In genomic region chr15:36924171-36924570, GRCm38 (mm10) we compare ENCODE assay signal across 10 mouse cellular contexts.
DNase-seq lines count a peak whose midpoint lies in the region; ATAC-seq and TF ChIP-seq lines count a peak whose summit lies in the region.
"Had no signal": no experiment of that assay in that cellular context is flagged by ENCODE, and none has a peak within 500 bp of the region (broad histone marks: within the 10 kb centered on the region; RNA-seq: fewer than 3 reads in every experiment).

No protein-coding gene starts in this region.

- H3K9me3 ChIP-seq in kidney, embryonic 15.5 days (replicated peaks): no peaks in the 10 kb centered on the region
- H3K9me3 ChIP-seq: neural tube, embryonic 12.5 days had no signal

- intact Hi-C loops in left cerebral cortex, postnatal 25 days (cut with DNase I): no loop called here

- TF ChIP-seq POLR2A in small intestine, adult 2 months (IDR thresholded peaks at IDR 0.05; ENCODE audit: low read depth, low read length): no peak

- WGBS in kidney, embryonic 15.5 days: 64% methylated on average over 6 of the region's 6 CpGs
- WGBS in small intestine, adult 2 months: 45% methylated on average over 6 of the region's 6 CpGs

- H3K4me2 ChIP-seq in kidney, embryonic 15.5 days: no peak overlapping the region
- H3K4me2 ChIP-seq: neural tube, embryonic 12.5 days had no signal

- H3K4me3 ChIP-seq in kidney, embryonic 15.5 days (replicated peaks): no peak overlapping the region
- no peak overlapping the region for H3K4me3 ChIP-seq in small intestine, adult 2 months (ENCODE audit: low read depth, low read length)
- H3K4me3 ChIP-seq: neural tube, embryonic 12.5 days had no signal

- 0 out of 2 replicates have a peak, but pooled peaks have one; percentile 3 for TF ChIP-seq CTCF in small intestine, adult 2 months (IDR thresholded peaks at IDR 0.05; ENCODE audit: extremely low read depth, insufficient read length, insufficient replicate concordance, low read depth, low read length)

- no peaks in the 10 kb centered on the region for H3K36me3 ChIP-seq in kidney, embryonic 15.5 days
- no peaks in the 10 kb centered on the region for H3K36me3 ChIP-seq in small intestine, adult 2 months (ENCODE audit: control insufficient read depth, insufficient read depth, low read length)
- H3K36me3 ChIP-seq: neural tube, embryonic 12.5 days had no signal

- no peaks in the 10 kb centered on the region for H3K27me3 ChIP-seq in kidney, embryonic 15.5 days
- H3K27me3 ChIP-seq in small intestine, adult 2 months (ENCODE audit: control insufficient read depth, insufficient read depth, low read length): no peaks in the 10 kb centered on the region
- H3K27me3 ChIP-seq: neural tube, embryonic 12.5 days had no signal

- peak; percentile 24 for DNase-seq in kidney, adult 11 months
- peak; percentile 76 for DNase-seq in cerebellum, adult 9-10 months
- peak; percentile 62 for DNase-seq in kidney, postnatal 10 days
- DNase-seq in left cerebral cortex, postnatal 25 days (ENCODE audit: low spot score in 2 of 2): no peak
- DNase-seq in embryo, embryonic 9.5 days (ENCODE audit: extremely low spot score): no peak

- no peak for ATAC-seq in kidney, embryonic 15.5 days (replicated peaks; ENCODE audit: low FRiP score)
- no peak for ATAC-seq in megakaryocyte progenitor cell, adult 5-6 weeks (replicated peaks; ENCODE audit: poor library complexity)
- ATAC-seq: forebrain, embryonic 16.5 days had no signal

- no peak overlapping the region for H3K27ac ChIP-seq in kidney, embryonic 15.5 days
- H3K27ac ChIP-seq in small intestine, adult 2 months (ENCODE audit: insufficient read depth, low read depth, low read length): no peak overlapping the region
- H3K27ac ChIP-seq: neural tube, embryonic 12.5 days had no signal

- H3K9ac ChIP-seq in kidney, embryonic 15.5 days: no peak overlapping the region
- H3K9ac ChIP-seq: neural tube, embryonic 12.5 days had no signal

- peaks cover 7% of the 10 kb centered on the region; the same call in 1 of the 2 replicates for H3K4me1 ChIP-seq in kidney, embryonic 15.5 days
- H3K4me1 ChIP-seq in small intestine, adult 2 months (ENCODE audit: control insufficient read depth, insufficient read depth, insufficient read length, low read length): peaks cover 15% of the 10 kb centered on the region
- H3K4me1 ChIP-seq: neural tube, embryonic 12.5 days had no signal

Comparison
In these comparisons a context has a peak if more than half of its experiments do, and no peak if none do; other contexts are left out.
1. DNase-seq: peak in kidney, adult 11 months (single experiment), cerebellum, adult 9-10 months (single experiment) and kidney, postnatal 10 days (single experiment); none in left cerebral cortex, postnatal 25 days (0 of 2) and embryo, embryonic 9.5 days (single experiment).